Mouse (Mus musculus) ES-E14 (cell line): ENCODE measurements around the gene Rps6kb1. TPM values are rescaled to one million over a fixed set of nuclear protein-coding genes. Genes with fewer than 3 reads are reported as not detected.

ENCODE experiments used
- DNase-seq: peaks from one replicate; pipeline ENCODE4 v3.0.0-alpha.2; 2013; ENCODE audit warnings: low read depth, low spot score
- H3K27ac ChIP-seq: 2 replicates; pipeline ENCODE4 v1.5.1; 2012; ENCODE audit warnings: low read depth, mild to moderate bottlenecking, low read length, moderate library complexity, mixed read lengths; ENCODE audit not compliant: poor library complexity, insufficient read depth, severe bottlenecking
- H3K36me3 ChIP-seq: 2 replicates; pipeline ENCODE4 v1.6.1; 2012; ENCODE audit warnings: mild to moderate bottlenecking, low read length, moderate library complexity, mixed read lengths; ENCODE audit not compliant: control insufficient read depth, poor library complexity, insufficient read depth, severe bottlenecking
- H3K4me1 ChIP-seq, 2 experiments: fragments of 150-350 bp in 1 of 2; sonication (generic) in 1 of 2; 2 replicates each; pipeline ENCODE4 v1.6.1; 2012; ENCODE audit warnings: low read length in 2 of 2, mild to moderate bottlenecking in 1 of 2, mixed read lengths in 1 of 2; ENCODE audit not compliant: control insufficient read depth in 2 of 2, insufficient read depth in 2 of 2, poor library complexity in 1 of 2
- H3K4me3 ChIP-seq, 2 experiments: fragments of 150-350 bp in 1 of 2; sonication (generic) in 1 of 2; 2 replicates each; pipeline ENCODE4 v1.5.1; 2012; ENCODE audit warnings: low read length in 2 of 2, low read depth in 1 of 2, mild to moderate bottlenecking in 1 of 2, mixed read lengths in 1 of 2; ENCODE audit not compliant: insufficient read depth in 1 of 2, poor library complexity in 1 of 2, severe bottlenecking in 1 of 2
- H3K9ac ChIP-seq: 2 replicates; pipeline ENCODE4 v1.6.1; 2012; ENCODE audit warnings: low read depth, mild to moderate bottlenecking, low read length, mixed read lengths; ENCODE audit not compliant: poor library complexity, insufficient read depth, severe bottlenecking
- H3K9me3 ChIP-seq: fragments of 150-350 bp; sonication (generic); 2 replicates; pipeline ENCODE4 v1.6.1; 2012; ENCODE audit warnings: low read depth, mild to moderate bottlenecking, low read length; ENCODE audit not compliant: control insufficient read depth, insufficient read depth
- CHD2 ChIP-seq: IDR thresholded peaks from 2 replicates; pipeline ENCODE4 v1.6.1; 2014; ENCODE audit warnings: mild to moderate bottlenecking, low read depth, low read length, inconsistent platforms
- HCFC1 ChIP-seq: IDR thresholded peaks from 2 replicates; pipeline ENCODE4 v1.6.1; 2012; ENCODE audit warnings: low read length, inconsistent platforms, borderline replicate concordance; ENCODE audit not compliant: insufficient read depth
- MAFK ChIP-seq: IDR thresholded peaks from 2 replicates; pipeline ENCODE4 v1.6.1; 2014; ENCODE audit warnings: mild to moderate bottlenecking, low read depth, low read length, inconsistent platforms; ENCODE audit not compliant: insufficient read depth
- ZC3H11A ChIP-seq: IDR thresholded peaks from 2 replicates; pipeline ENCODE4 v1.6.1; 2012; ENCODE audit warnings: low read depth, mild to moderate bottlenecking, inconsistent platforms, low read length, borderline replicate concordance
- ZNF384 ChIP-seq: IDR thresholded peaks from 2 replicates; pipeline ENCODE4 v1.6.1; 2012; ENCODE audit warnings: low read depth, low read length, inconsistent platforms
- in situ Hi-C, 2 experiments: fragments of 600-800 bp; cut with MboI; formaldehyde crosslinking; loops; one replicate each; pipeline ENCODE4 v1.15.1; 2025; ENCODE audit warnings: low sequenced_read_pairs in 2 of 2, inconsistent platforms in 1 of 2; ENCODE audit not compliant: unreplicated experiment in 2 of 2
- total RNA-seq: library from RNA; depleted of rRNA; stranded (reverse); fragments of 300-350 nt; gene quantifications from 2 replicates; pipeline ENCODE4 v1.2.3, GENCODE M21; 2012; rRNA removed

Gene Rps6kb1
- 41.4 and 43.1 TPM in 2 replicates for total RNA-seq

DNA sequence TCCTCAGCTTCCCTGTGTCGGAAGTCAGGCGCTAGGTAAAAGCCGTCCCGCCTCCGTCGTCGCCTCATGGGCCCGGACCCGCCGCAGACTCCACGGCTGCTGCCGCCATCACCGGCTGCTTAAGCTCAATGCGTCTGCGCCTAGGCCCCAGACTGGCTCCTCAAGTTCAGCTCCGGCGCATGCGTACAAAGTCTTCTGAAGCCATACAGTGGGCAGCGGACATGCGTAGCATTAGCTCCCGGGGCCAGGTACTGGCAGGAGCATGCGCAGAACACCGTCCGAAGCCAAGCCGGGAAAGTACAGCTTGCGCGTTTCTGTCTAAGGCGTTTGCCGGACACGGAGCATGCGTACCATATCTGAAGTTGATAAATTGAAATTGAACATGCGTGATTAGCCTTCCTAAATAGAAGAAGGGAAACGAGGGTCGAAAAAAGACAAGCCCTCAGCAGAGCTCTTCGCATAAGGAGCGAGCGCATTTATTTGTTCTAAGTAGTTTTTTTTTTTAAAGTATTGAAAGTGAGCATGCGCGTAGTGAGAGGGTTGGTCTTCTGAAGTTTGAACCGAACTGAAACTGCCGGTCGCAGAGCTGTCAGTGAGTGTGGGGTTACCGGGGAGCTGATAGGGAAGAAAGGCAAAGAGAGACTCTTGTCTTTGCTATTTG is at the start of gene Rps6kb1, which contains the start of gene Tubd1:
Rps6kb1 (minus strand) TSS at position 167 of the 661 bp plus-strand sequence.
Tubd1 (plus strand) TSS at position 353 of the 661 bp plus-strand sequence.
- no peaks in the 10 kb centered on the region for H3K9me3 ChIP-seq
- no peaks in the 10 kb centered on the region; a peak in 1 of 4 replicates for H3K4me1 ChIP-seq
- H3K9ac ChIP-seq = peak within 1 kb of the TSS; percentile 94
- DNase-seq = peak; percentile 100
- TF ChIP-seq ZNF384 (peak; percentile 94), CHD2 (no peak), HCFC1 (peak; percentile 92), MAFK (peak; percentile 35; the same call in 1 of the 2 replicates)
- H3K27ac ChIP-seq = peak within 1 kb of the TSS; percentile 51
- peak within 1 kb of the TSS; percentile 70 to 85 for H3K4me3 ChIP-seq
- in situ Hi-C loops = no loop called here
- H3K36me3 ChIP-seq = no peaks in the 10 kb centered on the region; the same call in 1 of the 2 replicates

DNA sequence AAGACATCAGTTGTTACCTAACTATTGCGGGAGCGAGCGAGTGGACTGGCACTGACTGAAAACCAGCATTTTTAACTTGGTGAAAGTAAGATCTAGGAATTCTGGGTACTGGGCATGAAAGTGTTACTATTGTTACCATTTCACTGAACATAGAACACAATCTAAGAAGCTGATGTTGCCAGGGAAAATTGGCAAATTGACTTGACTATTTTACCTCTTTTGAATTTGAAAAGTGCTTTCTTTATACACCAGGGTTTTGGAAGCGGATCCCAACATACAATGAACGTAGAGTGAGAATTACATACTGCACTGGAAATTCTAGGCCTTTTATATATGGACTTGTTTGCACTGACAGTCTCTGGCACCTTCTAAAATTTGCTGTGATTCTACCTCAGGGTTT is 48.8 kb upstream of the Rps6kb1 start:
- Histone ChIP-seq H3K27ac (no peak overlapping the region), H3K9me3 (no peaks in the 10 kb centered on the region), H3K4me1 (peaks cover 0 to 4% of the 10 kb centered on the region in 2 experiments; a peak in 2 of 4 replicates), H3K4me3 (no peak overlapping the region), H3K36me3 (no peaks in the 10 kb centered on the region), H3K9ac (no peak overlapping the region)
- DNase-seq = no peak
- no peak for TF ChIP-seq ZC3H11A
- no peak for TF ChIP-seq HCFC1
- TF ChIP-seq MAFK = no peak
- TF ChIP-seq ZNF384 = no peak
- no peak for TF ChIP-seq CHD2
- in situ Hi-C loops = no loop called here

DNA sequence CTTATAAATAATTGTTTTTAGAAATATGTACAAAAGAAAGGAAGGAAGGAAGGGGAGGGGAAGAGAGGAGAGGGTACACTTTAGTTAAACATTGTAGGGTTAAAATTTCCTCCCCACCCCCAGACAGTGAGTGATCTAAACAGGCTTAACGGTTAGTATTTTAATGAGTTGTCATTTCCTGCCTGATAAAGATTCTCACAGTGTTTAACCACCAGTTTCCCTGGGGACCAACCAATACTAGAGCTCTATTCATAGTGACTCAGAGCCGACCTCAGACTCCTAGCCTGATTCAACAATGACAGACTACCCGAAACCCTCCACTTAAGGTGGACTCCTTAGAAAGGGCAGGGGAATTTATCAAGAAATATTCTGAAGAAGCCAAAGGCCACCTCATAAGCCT is 48.4 kb upstream of the Rps6kb1 start:
- Histone ChIP-seq H3K27ac (no peak overlapping the region), H3K4me3 (no peak overlapping the region), H3K36me3 (no peaks in the 10 kb centered on the region), H3K4me1 (peaks cover 0 to 6% of the 10 kb centered on the region in 2 experiments; a peak in 3 of 4 replicates), H3K9ac (no peak overlapping the region), H3K9me3 (no peaks in the 10 kb centered on the region)
- TF ChIP-seq ZC3H11A = no peak
- TF ChIP-seq HCFC1 = no peak
- TF ChIP-seq CHD2 = no peak
- TF ChIP-seq MAFK = no peak
- no peak for TF ChIP-seq ZNF384
- in situ Hi-C loops = no loop called here
- no peak for DNase-seq

DNA sequence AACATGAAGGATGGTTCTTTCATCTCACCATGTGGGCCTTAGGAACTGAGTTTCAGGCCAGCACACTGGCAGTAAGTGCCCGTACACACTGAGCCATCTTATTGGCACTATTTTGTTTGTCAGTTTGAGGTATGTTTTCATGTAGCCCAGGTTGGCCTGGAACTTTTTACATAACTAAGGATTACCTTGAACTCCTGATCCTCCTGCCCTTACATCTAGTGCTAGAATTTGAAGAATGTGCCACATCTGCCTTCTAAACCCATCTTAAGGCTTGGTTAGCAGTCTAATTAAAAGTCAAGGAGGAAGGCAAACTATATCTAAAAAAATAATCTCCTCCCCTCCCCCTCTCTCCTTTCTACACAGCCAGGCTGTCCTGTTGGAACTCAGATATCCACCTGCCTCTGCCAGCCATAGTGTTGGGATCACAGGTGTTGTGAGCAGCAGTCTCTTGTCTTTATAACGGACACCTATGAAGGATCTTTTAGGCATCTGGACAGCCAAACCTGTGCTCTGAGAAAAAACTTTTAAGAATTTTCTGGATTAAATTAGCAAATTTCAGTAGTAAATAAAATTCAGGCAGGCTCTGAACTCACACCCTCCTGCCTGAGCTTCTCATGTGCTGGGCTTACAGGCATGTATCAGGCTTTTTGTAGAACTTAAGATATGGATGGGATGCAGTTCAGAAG is 47.5 kb upstream of the Rps6kb1 start:
- H3K27ac ChIP-seq = no peak overlapping the region
- H3K9me3 ChIP-seq = no peaks in the 10 kb centered on the region
- H3K4me3 ChIP-seq = no peak overlapping the region
- in situ Hi-C loops = no loop called here
- TF ChIP-seq MAFK = no peak
- DNase-seq = no peak
- H3K36me3 ChIP-seq = no peaks in the 10 kb centered on the region
- H3K4me1 ChIP-seq = peaks cover 4 to 8% of the 10 kb centered on the region in 2 experiments; a peak in 3 of 4 replicates
- H3K9ac ChIP-seq = no peak overlapping the region
